Mouse (Mus musculus) testis, postnatal 14 days (tissue): ENCODE data around the gene Ube2ql1.

Source experiments
- DNase-seq: peaks from one replicate; pipeline ENCODE4 v3.0.0; 2021; ENCODE audit warnings: low spot score

Ube2ql1 gene

GRCm38 (mm10) chr13:69739759-69740135, at the start of gene Ube2ql1:
Gene Ube2ql1, minus strand, starts transcription at chr13:69739889.
- DNase-seq, result peak; percentile 33

GRCm38 (mm10) chr13:69788704-69789103, 49.0 kb upstream of the Ube2ql1 start:
- DNase-seq, result no peak

GRCm38 (mm10) chr13:69778221-69778620, 38.5 kb upstream of the Ube2ql1 start:
- DNase-seq, result no peak

- DNase-seq, result no peak
These were observed 32.7 kb upstream of the Ube2ql1 start for GRCm38 (mm10) chr13:69772358-69772757.

- no peak for DNase-seq
These were observed 31.1 kb upstream of the Ube2ql1 start for GRCm38 (mm10) chr13:69770538-69771456.

GRCm38 (mm10) chr13:69768152-69768551, 28.5 kb upstream of the Ube2ql1 start:
- DNase-seq, result no peak

GRCm38 (mm10) chr13:69764646-69765045, 25.0 kb upstream of the Ube2ql1 start:
- no peak for DNase-seq

GRCm38 (mm10) chr13:69761393-69761792, 21.7 kb upstream of the Ube2ql1 start:
- DNase-seq, result no peak

GRCm38 (mm10) chr13:69758979-69759378, 19.3 kb upstream of the Ube2ql1 start:
- no peak for DNase-seq

- no peak for DNase-seq
These were observed 13.2 kb upstream of the Ube2ql1 start for GRCm38 (mm10) chr13:69752875-69753274.

- no peak for DNase-seq
These were observed 11.8 kb upstream of the Ube2ql1 start for GRCm38 (mm10) chr13:69751510-69751909.

GRCm38 (mm10) chr13:69748756-69749155, 9.1 kb upstream of the Ube2ql1 start:
- no peak for DNase-seq

- peak; percentile 15 for DNase-seq
These were observed 919 bp upstream of the Ube2ql1 start for GRCm38 (mm10) chr13:69740331-69741285.

- no peak for DNase-seq
These were observed 464 bp downstream of the Ube2ql1 start for GRCm38 (mm10) chr13:69739091-69739758.

- DNase-seq, result peak; percentile 8
These were observed 1.2 kb downstream of the Ube2ql1 start for GRCm38 (mm10) chr13:69738461-69738971.

GRCm38 (mm10) chr13:69737444-69738185, 2.1 kb downstream of the Ube2ql1 start:
- DNase-seq, result no peak

GRCm38 (mm10) chr13:69732636-69733035, 7.1 kb downstream of the Ube2ql1 start:
- DNase-seq, result no peak

GRCm38 (mm10) chr13:69725376-69725775, 14.3 kb downstream of the Ube2ql1 start:
- DNase-seq, result no peak

GRCm38 (mm10) chr13:69721141-69721540, 18.5 kb downstream of the Ube2ql1 start:
- no peak for DNase-seq

GRCm38 (mm10) chr13:69717860-69718598, 21.7 kb downstream of the Ube2ql1 start:
- no peak for DNase-seq
